Mouse (Mus musculus) activated CD4-positive, CD25-positive, alpha-beta regulatory T cell, adult 9 weeks (primary cell): ENCODE results near the gene Zfp830. TPM values are rescaled to one million over a fixed set of nuclear protein-coding genes. Genes with fewer than 3 reads are reported as not detected.

Experiments
- polyA plus RNA-seq: library from polyadenylated mRNA; unstranded; fragments of 100-300 nt; shearing (Covaris generic); gene quantifications from one replicate; pipeline ENCODE4 v1.2.1, GENCODE M21; 2017

The Zfp830 gene
- 37.4 TPM for polyA plus RNA-seq

GRCm38 (mm10) chr11:82763742-82764437 is at the start of gene Zfp830, which contains the start of gene Cct6b:
Gene Zfp830 (plus strand): TSS chr11:82764345.
Gene Cct6b (minus strand): TSS chr11:82764321.

GRCm38 (mm10) chr11:82780983-82781903 is 17.1 kb downstream of the Zfp830 start, which contains the start of gene Lig3:
Gene Lig3 (plus strand): TSS chr11:82781108.

Other genes with a start within 250 kb of the Zfp830 start
- gene Cct6b, start within 50 bp of the Zfp830 start, polyA plus RNA-seq, result 0.15 TPM
- gene Lig3, start 16.8 kb downstream of the Zfp830 start, polyA plus RNA-seq, result 40.9 TPM
- 13.2 TPM for gene Rffl, start 106.9 kb downstream of the Zfp830 start, polyA plus RNA-seq
- gene Rad51d, start 126.3 kb downstream of the Zfp830 start, polyA plus RNA-seq, result 35.0 TPM
- gene Fndc8, start 127.8 kb downstream of the Zfp830 start, polyA plus RNA-seq, result 0.24 TPM
- gene Nle1, start 144.1 kb downstream of the Zfp830 start, polyA plus RNA-seq, result 36.6 TPM
- not detected for gene Unc45b, start 146.2 kb downstream of the Zfp830 start, polyA plus RNA-seq
- 53.0 TPM for gene Slfn5, start 187.0 kb downstream of the Zfp830 start, polyA plus RNA-seq
- 23.4 TPM for gene Slfn9, start 227.5 kb downstream of the Zfp830 start, polyA plus RNA-seq